Mouse (Mus musculus) C2C12 (cell line): Measurements from ENCODE around the gene Hist1h2be. TPM values are rescaled to one million over a fixed set of nuclear protein-coding genes. Genes with fewer than 3 reads are reported as not detected.

Experiments
- H3K27me3 ChIP-seq: one replicate; pipeline ENCODE4 v1.6.1; 2011; ENCODE audit not compliant: control insufficient read depth, insufficient read depth, insufficient read length
- H3K36me3 ChIP-seq: one replicate; pipeline ENCODE4 v1.6.1; 2011; ENCODE audit not compliant: control insufficient read depth, insufficient read depth
- H3K4me3 ChIP-seq: one replicate; pipeline ENCODE4 v1.5.1; 2011; ENCODE audit warnings: mild to moderate bottlenecking, control low read depth; ENCODE audit not compliant: poor library complexity, insufficient read depth, severe bottlenecking
- H3K79me2 ChIP-seq: one replicate; pipeline ENCODE4 v1.6.1; 2011; ENCODE audit not compliant: control insufficient read depth, insufficient read depth
- H3K79me3 ChIP-seq: one replicate; pipeline ENCODE4 v1.6.1; 2011; ENCODE audit warnings: low read depth, control low read depth
- H3ac ChIP-seq: one replicate; pipeline ENCODE3; 2011; ENCODE audit warnings: low read depth; ENCODE audit not compliant: control insufficient read depth, insufficient read length
- CEBPB ChIP-seq: IDR thresholded peaks from one replicate; pipeline ENCODE4 v1.6.1; 2011; ENCODE audit warnings: low read depth, mild to moderate bottlenecking, control low read depth, moderate library complexity
- CTCF ChIP-seq: IDR thresholded peaks from one replicate; pipeline ENCODE4 v1.5.1; 2011; ENCODE audit not compliant: control insufficient read depth, insufficient read depth, insufficient read length
- FOSL1 ChIP-seq: IDR thresholded peaks from one replicate; pipeline ENCODE4 v1.8.0; 2011; ENCODE audit warnings: mild to moderate bottlenecking, low read length; ENCODE audit not compliant: poor library complexity, insufficient read depth, severe bottlenecking
- MAX ChIP-seq: IDR thresholded peaks from one replicate; pipeline ENCODE4 v1.6.1; 2011; ENCODE audit warnings: mild to moderate bottlenecking, control low read depth
- MYOD1 ChIP-seq: IDR thresholded peaks from one replicate; pipeline ENCODE4 v1.6.1; 2011; ENCODE audit warnings: low read depth; ENCODE audit not compliant: control insufficient read depth, insufficient read length
- MYOG ChIP-seq: IDR thresholded peaks from one replicate; pipeline ENCODE4 v1.6.1; 2011; ENCODE audit not compliant: control insufficient read depth, insufficient read length; ENCODE audit errors: extremely low read depth
- USF1 ChIP-seq: IDR thresholded peaks from one replicate; pipeline ENCODE4 v1.6.1; 2011; ENCODE audit warnings: low read depth, mild to moderate bottlenecking, control low read depth, moderate library complexity
- polyA plus RNA-seq: library from polyadenylated mRNA; unstranded; fragments of >200 nt; fragmentation: generic; extraction: Trizol; gene quantifications from one replicate; pipeline ENCODE4 v1.2.1, GENCODE M21; 2012; ENCODE audit warnings: missing spikeins

Gene Hist1h2be
- polyA plus RNA-seq, 1 experiment = 0.98 TPM

GRCm38 (mm10) chr13:23621532-23622174 lies 729 bp upstream of the Hist1h2be start:
- H3K79me3 ChIP-seq = no peaks in the 10 kb centered on the region
- peaks cover 4% of the 10 kb centered on the region for H3K79me2 ChIP-seq
- peak overlapping the region; percentile 65 for H3K4me3 ChIP-seq
- H3ac ChIP-seq = peak overlapping the region; percentile 79
- no peaks in the 10 kb centered on the region for H3K27me3 ChIP-seq
- no peaks in the 10 kb centered on the region for H3K36me3 ChIP-seq
- peak; percentile 9 for TF ChIP-seq MAX
- TF ChIP-seq CTCF = no peak
- TF ChIP-seq MYOG = peak; percentile 27
- TF ChIP-seq MYOD1 = no peak

- Histone ChIP-seq H3ac (peak overlapping the region; percentile 81), H3K79me2 (peaks cover 4% of the 10 kb centered on the region), H3K36me3 (no peaks in the 10 kb centered on the region), H3K27me3 (no peaks in the 10 kb centered on the region), H3K79me3 (no peaks in the 10 kb centered on the region), H3K4me3 (peak overlapping the region; percentile 65)
- TF ChIP-seq MYOG = no peak
- TF ChIP-seq FOSL1 = no peak
- no peak for TF ChIP-seq MYOD1
- TF ChIP-seq CTCF = no peak
- no peak for TF ChIP-seq USF1
- TF ChIP-seq CEBPB = no peak
- no peak for TF ChIP-seq MAX
These were observed 730 bp downstream of the Hist1h2be start for GRCm38 (mm10) chr13:23620056-23620732.

GRCm38 (mm10) chr13:23611638-23612037 lies 9.3 kb downstream of the Hist1h2be start:
- Histone ChIP-seq H3K79me3 (no peaks in the 10 kb centered on the region), H3ac (no peak overlapping the region), H3K4me3 (no peak overlapping the region), H3K79me2 (no peaks in the 10 kb centered on the region), H3K27me3 (no peaks in the 10 kb centered on the region), H3K36me3 (no peaks in the 10 kb centered on the region)
- TF ChIP-seq MYOG (no peak), FOSL1 (no peak), CTCF (no peak), MAX (no peak), USF1 (no peak), MYOD1 (no peak), CEBPB (no peak)

- H3K79me2 ChIP-seq = no peaks in the 10 kb centered on the region
These were observed 10.5 kb downstream of the Hist1h2be start for GRCm38 (mm10) chr13:23610393-23610792.

GRCm38 (mm10) chr13:23609844-23610243 lies 11.1 kb downstream of the Hist1h2be start:
- Histone ChIP-seq H3K79me3 (no peaks in the 10 kb centered on the region), H3K79me2 (no peaks in the 10 kb centered on the region), H3K36me3 (no peaks in the 10 kb centered on the region), H3K4me3 (no peak overlapping the region), H3K27me3 (no peaks in the 10 kb centered on the region), H3ac (no peak overlapping the region)
- TF ChIP-seq FOSL1 (no peak), MAX (no peak), USF1 (no peak), MYOG (no peak), CTCF (no peak), MYOD1 (no peak), CEBPB (no peak)

More at GRCm38 (mm10) chr13:23610393-23610792, 10.5 kb downstream of the Hist1h2be start:
- Histone ChIP-seq H3K4me3 (no peak overlapping the region), H3ac (no peak overlapping the region), H3K36me3 (no peaks in the 10 kb centered on the region), H3K27me3 (no peaks in the 10 kb centered on the region), H3K79me3 (no peaks in the 10 kb centered on the region)
- TF ChIP-seq MAX (no peak), MYOD1 (no peak), CTCF (no peak), MYOG (no peak), FOSL1 (no peak), CEBPB (no peak), USF1 (no peak)
